Mouse (Mus musculus) ES-E14 (cell line): ENCODE measurements around the gene Zfp759.
"Not testable (repeated sequence)": the region's sequence is repeated elsewhere in the genome, so short reads cannot be mapped to it uniquely, and the experiment has no call there.

Experiments used
- CHD2 ChIP-seq: IDR thresholded peaks from 2 replicates; pipeline ENCODE4 v1.6.1; 2014; ENCODE audit warnings: mild to moderate bottlenecking, low read depth, low read length, inconsistent platforms
- HCFC1 ChIP-seq: IDR thresholded peaks from 2 replicates; pipeline ENCODE4 v1.6.1; 2012; ENCODE audit warnings: low read length, inconsistent platforms, borderline replicate concordance; ENCODE audit not compliant: insufficient read depth

DNA sequence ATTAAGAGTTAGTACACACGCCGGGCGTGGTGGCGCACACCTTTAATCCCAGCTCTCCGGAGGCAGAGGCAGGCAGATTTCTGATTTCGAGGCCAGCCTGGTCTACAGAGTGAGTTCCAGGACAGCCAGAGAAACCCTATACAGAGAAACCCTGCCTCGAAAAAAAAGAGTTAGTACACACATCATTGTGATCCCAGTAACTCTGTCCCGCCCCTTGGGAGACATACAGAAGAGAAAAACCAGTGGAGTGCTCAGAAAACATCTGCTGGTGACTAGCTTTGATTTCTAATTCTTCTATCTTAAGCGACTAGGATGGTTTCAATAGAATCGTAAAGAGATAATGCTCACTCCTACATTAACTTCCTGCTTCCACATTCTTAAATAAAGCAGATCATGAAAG, 6.0 kb downstream of the Zfp759 start:
- TF ChIP-seq CHD2, HCFC1: not testable (repeated sequence)
